Mouse (Mus musculus) E14TG2a.4 (cell line): Measurements from ENCODE around the gene Cstad.

Experiments used
- CTCF ChIP-seq: conservative IDR thresholded peaks from 2 replicates; pipeline ENCODE4 v1.5.1; 2014; ENCODE audit warnings: low read length
- NANOG ChIP-seq: IDR thresholded peaks from 2 replicates; pipeline ENCODE4 v1.6.1; 2014; ENCODE audit warnings: borderline replicate concordance, low read length, mixed read lengths
- POU5F1 ChIP-seq: IDR thresholded peaks from 2 replicates; pipeline ENCODE4 v1.6.1; 2014; ENCODE audit warnings: low read length, borderline replicate concordance

DNA sequence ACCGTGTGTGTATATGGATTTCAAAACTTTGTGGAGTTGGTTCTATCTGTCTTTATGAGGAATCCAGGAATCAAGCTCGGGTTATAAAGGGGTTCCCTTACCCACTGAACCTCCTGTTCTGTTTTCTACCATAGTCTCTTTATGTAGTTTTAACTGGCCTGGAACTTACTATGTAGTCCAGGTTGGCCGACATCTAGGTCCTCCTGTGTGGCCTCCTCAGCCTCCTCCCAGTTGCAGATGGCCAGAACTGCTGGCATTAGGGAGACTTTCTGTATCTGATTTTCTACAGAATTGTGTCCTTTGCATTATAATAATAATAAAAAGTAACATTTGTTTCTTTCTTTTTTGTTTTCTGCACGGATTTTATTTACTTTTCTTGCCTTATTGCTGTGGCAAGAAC, 21.3 kb upstream of the Cstad start:
- TF ChIP-seq CTCF: no peak
- no peak for TF ChIP-seq NANOG
- no peak for TF ChIP-seq POU5F1
